Mouse (Mus musculus): Measurements from ENCODE around the gene Sdhaf4. TPM values are rescaled to one million over a fixed set of nuclear protein-coding genes. Genes with fewer than 3 reads are reported as not detected.

The Sdhaf4 gene
- total RNA-seq, 2 experiments from 2014 or later = 38.6 to 45.9 TPM

DNA sequence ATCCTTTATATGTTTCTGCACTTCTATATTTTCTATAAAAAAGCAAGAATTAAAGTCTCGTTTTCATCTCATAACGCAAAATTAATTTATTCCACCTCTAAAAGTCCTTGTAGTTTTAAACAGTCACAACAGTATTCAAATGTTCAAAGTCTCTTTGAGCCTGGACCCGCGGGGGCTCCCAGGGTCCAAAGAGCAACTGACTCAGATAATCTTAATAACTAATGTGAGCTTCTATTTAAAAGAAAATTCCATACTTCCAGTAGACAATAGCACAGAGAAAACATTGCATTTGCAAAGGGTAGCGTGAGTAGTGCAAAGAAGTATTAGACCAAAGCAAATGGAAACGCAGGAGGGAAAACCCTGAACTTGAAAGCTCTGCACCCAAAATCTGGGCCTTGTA is 47.4 kb downstream of the Sdhaf4 start:
- DNase-seq (ENCODE audit: low spot score) = no peak

DNA sequence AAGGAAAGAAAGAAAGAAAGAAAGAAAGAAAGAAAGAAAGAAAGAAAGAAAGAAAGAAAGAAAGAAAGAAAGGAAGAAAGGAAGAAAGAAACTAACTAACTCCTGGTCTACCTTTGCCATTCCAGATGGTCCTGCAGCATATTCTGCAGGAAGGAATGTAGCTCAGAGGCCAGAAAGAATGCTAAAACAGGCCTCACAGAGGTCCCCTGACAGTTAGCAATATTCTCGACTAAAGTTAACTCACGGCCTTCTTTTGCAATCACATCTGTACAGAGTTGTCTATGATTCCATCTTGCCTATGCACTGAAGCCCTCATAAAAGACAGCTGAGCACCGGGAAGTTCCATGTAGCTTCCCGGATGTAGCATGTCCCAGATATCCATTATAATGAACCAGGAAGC is 49.9 kb downstream of the Sdhaf4 start:
- DNase-seq (ENCODE audit: low spot score) = no peak

DNA sequence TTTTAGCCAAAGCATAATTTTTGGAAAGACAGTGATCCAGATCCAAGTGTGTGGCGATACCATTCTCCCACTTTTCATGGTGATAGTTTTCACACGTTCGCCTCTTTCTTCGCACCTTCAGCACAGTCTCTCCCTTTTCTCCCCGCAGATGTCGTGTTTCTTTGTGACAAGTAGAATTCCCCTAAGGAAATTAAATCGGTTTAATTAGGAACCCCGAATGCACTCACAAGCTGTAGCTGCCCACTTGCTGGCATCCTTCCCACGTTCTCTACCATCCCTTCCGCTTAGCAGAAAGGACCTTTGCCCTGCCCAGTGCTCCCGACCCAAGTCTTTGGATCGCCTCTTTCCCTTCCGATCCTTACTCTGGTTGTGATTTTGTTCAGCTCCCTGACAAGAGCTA is 51.5 kb downstream of the Sdhaf4 start:
- DNase-seq (ENCODE audit: low spot score) = no peak

DNA sequence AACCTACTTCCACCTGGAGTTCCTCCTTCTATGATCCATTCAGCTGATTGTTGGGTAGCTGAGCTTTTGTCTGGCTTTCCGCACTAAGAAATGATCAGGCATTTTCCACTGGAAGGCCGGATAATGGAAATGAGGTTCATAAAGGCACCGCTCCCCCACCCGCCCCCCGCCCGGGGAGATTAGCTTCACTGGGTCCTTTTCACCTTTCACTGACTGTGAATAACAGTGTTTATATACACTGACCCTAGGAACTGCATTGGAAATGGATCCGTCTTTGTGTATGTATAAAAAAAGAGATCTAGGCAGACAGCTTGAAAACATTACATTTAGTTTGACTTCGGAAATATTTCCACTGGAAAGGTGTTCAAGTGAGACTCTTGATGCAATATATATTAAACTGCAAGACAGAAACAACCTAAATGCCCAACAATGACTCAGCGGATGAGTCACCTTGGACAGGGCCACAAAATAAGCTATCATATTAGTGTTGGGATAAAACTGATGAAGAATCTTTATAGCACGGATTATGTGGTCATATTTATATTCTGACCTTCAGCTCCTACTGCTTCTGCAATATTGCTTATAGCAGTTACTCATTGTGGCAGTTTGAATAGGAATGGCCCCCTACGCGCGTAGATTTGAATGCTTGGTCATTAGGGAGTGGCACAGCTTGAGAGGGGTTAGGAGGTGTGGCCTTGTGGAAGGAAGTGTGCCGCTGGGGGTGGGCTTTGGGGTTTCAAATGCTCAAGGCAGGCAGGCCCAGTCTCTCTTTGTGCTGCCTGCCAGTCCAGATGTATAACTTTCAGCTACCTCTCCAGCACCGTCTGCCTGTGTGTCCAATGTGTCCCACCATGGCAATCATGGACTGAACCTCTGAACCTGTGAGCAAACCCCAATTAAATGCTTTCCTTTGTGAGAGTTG is 56.4 kb downstream of the Sdhaf4 start:
- no peak for DNase-seq (ENCODE audit: low spot score)

DNA sequence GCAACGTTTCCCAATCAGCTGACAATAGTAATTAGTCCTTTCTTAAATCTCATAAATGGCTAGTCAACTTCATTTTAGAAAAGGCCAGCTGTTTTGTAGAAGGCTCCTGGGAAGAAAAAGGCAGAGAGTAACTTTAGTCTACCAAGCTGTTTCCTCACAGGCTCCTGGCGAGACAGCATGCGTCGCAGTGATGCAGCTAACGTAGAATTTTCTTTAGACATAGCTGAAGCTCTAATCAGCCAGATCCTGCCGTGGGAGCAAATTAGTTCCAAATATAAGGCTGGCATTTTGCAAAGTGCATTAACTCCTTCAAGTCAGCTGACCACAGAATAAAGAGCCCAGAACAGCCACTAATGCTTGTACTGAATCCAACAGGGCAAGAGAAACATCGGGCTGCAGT is 57.2 kb downstream of the Sdhaf4 start:
- no peak for DNase-seq (ENCODE audit: low spot score)

Other genes with a start within 250 kb of the Sdhaf4 start
- gene B3gat2, start 243.9 kb downstream of the Sdhaf4 start, total RNA-seq (2021) = not detected
- 10 to 100 TPM; 26.1 to 28.5 TPM for gene Smap1, start 83.3 kb downstream of the Sdhaf4 start, total RNA-seq (2021)
- gene Fam135a, start 94.7 kb upstream of the Sdhaf4 start, total RNA-seq (2021) = 10 to 100 TPM; 18.0 to 20.8 TPM
- under 1 TPM; 0.28 to 0.37 TPM for gene Col9a1, start 172.0 kb upstream of the Sdhaf4 start, total RNA-seq (2021)

Measured in gastrocnemius, adult 18-20 months (tissue).